Mouse (Mus musculus) liver, embryonic 12.5 days (tissue): ENCODE measurements around the gene Kpna1. TPM values are rescaled to one million over a fixed set of nuclear protein-coding genes. Genes with fewer than 3 reads are reported as not detected.
A peak's percentile ranks its signal among the peaks of the same experiment; 100 is the strongest.
"Not testable (repeated sequence)": the region's sequence is repeated elsewhere in the genome, so short reads cannot be mapped to it uniquely, and the experiment has no call there.

ENCODE experiments used
- ATAC-seq: fragments of 200-750 bp; cut with Nextera tagmentation; 2 replicates; pipeline ENCODE4 v1.8.0; 2017; ENCODE audit warnings: moderate number of reproducible peaks, mild to moderate bottlenecking, moderate library complexity
- H3K27ac ChIP-seq: fragments of 300-500 bp; sonication (generic); 2 replicates; pipeline ENCODE4 v1.5.1; 2016; ENCODE audit warnings: mild to moderate bottlenecking
- H3K27me3 ChIP-seq: fragments of 300-500 bp; sonication (generic); replicated peaks from 2 replicates; pipeline ENCODE4 v1.6.1; 2016; ENCODE audit warnings: mild to moderate bottlenecking, moderate library complexity
- H3K36me3 ChIP-seq: fragments of 300-500 bp; sonication (generic); 2 replicates; pipeline ENCODE4 v1.6.1; 2016; ENCODE audit warnings: mild to moderate bottlenecking, moderate library complexity
- H3K4me1 ChIP-seq: fragments of 300-500 bp; sonication (generic); 2 replicates; pipeline ENCODE4 v1.6.1; 2016
- H3K4me2 ChIP-seq: fragments of 300-500 bp; sonication (generic); 2 replicates; pipeline ENCODE4 v1.6.1; 2016; ENCODE audit warnings: mild to moderate bottlenecking, moderate library complexity
- H3K4me3 ChIP-seq: fragments of 300-500 bp; sonication (generic); 2 replicates; pipeline ENCODE4 v1.5.1; 2016; ENCODE audit warnings: mild to moderate bottlenecking, moderate library complexity
- H3K9ac ChIP-seq: fragments of 300-500 bp; sonication (generic); 2 replicates; pipeline ENCODE4 v1.6.1; 2016; ENCODE audit warnings: mild to moderate bottlenecking, moderate library complexity
- H3K9me3 ChIP-seq: fragments of 300-500 bp; sonication (generic); replicated peaks from 2 replicates; pipeline ENCODE4 v1.6.1; 2016; ENCODE audit warnings: mild to moderate bottlenecking, moderate library complexity
- WGBS: fragments of 180-500 bp; shearing (Covaris S2); methylation state at CpG from one replicate; pipeline ENCODE4 v1.1.7; 2016; ENCODE audit not compliant: insufficient replicate concordance; 5-methylcytosine and 5-hydroxymethylcytosine counted together
- polyA plus RNA-seq: library from polyadenylated mRNA; unstranded; fragments of >200 nt; fragmentation: Nextera tagmentation; extraction: Ambion mirVana; gene quantifications from 2 replicates; pipeline ENCODE4 v1.2.1, GENCODE M21; 2016

Gene Kpna1
- polyA plus RNA-seq, 1 experiment from 2014 or later = 52.6 TPM

DNA sequence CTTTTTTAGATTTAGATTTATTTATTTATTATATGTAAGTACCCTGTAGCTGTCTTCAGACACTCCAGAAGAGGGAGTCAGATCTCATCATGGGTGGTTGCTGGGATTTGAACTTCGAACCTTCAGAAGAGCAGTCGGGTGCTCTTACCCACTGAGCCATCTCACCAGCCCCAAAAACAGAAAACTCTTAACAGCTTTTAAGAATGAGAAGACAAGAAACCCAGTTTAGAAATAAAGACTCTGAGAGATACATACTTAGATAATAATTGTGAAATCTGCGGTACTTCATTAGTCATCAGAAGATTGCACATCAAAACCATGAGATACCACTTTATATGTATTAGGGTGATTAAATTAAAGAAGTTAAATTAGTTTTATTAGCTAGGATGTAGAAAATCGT, 20.3 kb downstream of the Kpna1 start:
- not testable (repeated sequence) for H3K4me1 ChIP-seq, H3K4me3 ChIP-seq
- 90% methylated on average over 4 of the region's 4 CpGs for WGBS

GRCm38 (mm10) chr16:36008396-36008795, 29.8 kb downstream of the Kpna1 start:
- Histone ChIP-seq H3K4me3 (no peak overlapping the region), H3K36me3 (peaks cover 53% of the 10 kb centered on the region), H3K4me2 (no peak overlapping the region), H3K27ac (no peak overlapping the region), H3K4me1 (no peaks in the 10 kb centered on the region), H3K9ac (no peak overlapping the region), H3K9me3 (no peaks in the 10 kb centered on the region), H3K27me3 (no peaks in the 10 kb centered on the region)
- no peak for ATAC-seq
- 93% methylated on average over 3 of the region's 3 CpGs for WGBS

More for the DNA sequence above, 20.3 kb downstream of the Kpna1 start:
- H3K4me2 ChIP-seq, H3K9ac ChIP-seq, H3K9me3 ChIP-seq, H3K27ac ChIP-seq, ATAC-seq, H3K27me3 ChIP-seq: not testable (repeated sequence)
- H3K36me3 ChIP-seq = peaks cover 30% of the 10 kb centered on the region

- Histone ChIP-seq H3K27me3 (no peaks in the 10 kb centered on the region), H3K4me2 (no peak overlapping the region), H3K4me3 (no peak overlapping the region), H3K36me3 (peaks cover 72% of the 10 kb centered on the region), H3K9ac (no peak overlapping the region), H3K9me3 (no peaks in the 10 kb centered on the region), H3K27ac (no peak overlapping the region), H3K4me1 (no peaks in the 10 kb centered on the region)
- ATAC-seq = no peak
- 84% methylated on average over 1 of the region's 1 CpGs for WGBS
Measured at GRCm38 (mm10) chr16:36016335-36016734, 37.8 kb downstream of the Kpna1 start.

GRCm38 (mm10) chr16:36028120-36028519, 49.6 kb downstream of the Kpna1 start:
- not testable (repeated sequence) for H3K9me3 ChIP-seq, H3K9ac ChIP-seq, H3K4me1 ChIP-seq, H3K4me3 ChIP-seq, ATAC-seq, H3K27me3 ChIP-seq, H3K4me2 ChIP-seq, H3K27ac ChIP-seq
- H3K36me3 ChIP-seq = peaks cover 76% of the 10 kb centered on the region
- 79% methylated on average over 1 of the region's 2 CpGs for WGBS

GRCm38 (mm10) chr16:36040640-36041624, 62.4 kb downstream of the Kpna1 start, which contains the start of gene Wdr5b:
TSS of gene Wdr5b (plus strand) at chr16:36041190.
- H3K36me3 ChIP-seq = peaks cover 53% of the 10 kb centered on the region
- peak within 1 kb of the TSS; percentile 85 for H3K4me2 ChIP-seq
- 1% methylated on average over 39 of the region's 39 CpGs for WGBS
- H3K4me3 ChIP-seq = peak within 1 kb of the TSS; percentile 75
- H3K9ac ChIP-seq = peak within 1 kb of the TSS; percentile 84
- peak; percentile 97 for ATAC-seq
- no peaks in the 10 kb centered on the region for H3K9me3 ChIP-seq
- peaks cover 25% of the 10 kb centered on the region for H3K4me1 ChIP-seq
- H3K27me3 ChIP-seq = no peaks in the 10 kb centered on the region
- peak within 1 kb of the TSS; percentile 86 for H3K27ac ChIP-seq

- Histone ChIP-seq H3K27ac (peak overlapping the region; percentile 86), H3K36me3 (peaks cover 58% of the 10 kb centered on the region), H3K4me2 (peak overlapping the region; percentile 85), H3K27me3 (no peaks in the 10 kb centered on the region), H3K9ac (peak overlapping the region; percentile 84), H3K4me1 (peaks cover 25% of the 10 kb centered on the region), H3K4me3 (peak overlapping the region; percentile 75), H3K9me3 (no peaks in the 10 kb centered on the region)
- ATAC-seq = no peak
- 15% methylated on average over 11 of the region's 11 CpGs for WGBS
Measured at GRCm38 (mm10) chr16:36041625-36042020, 63.1 kb downstream of the Kpna1 start.

DNA sequence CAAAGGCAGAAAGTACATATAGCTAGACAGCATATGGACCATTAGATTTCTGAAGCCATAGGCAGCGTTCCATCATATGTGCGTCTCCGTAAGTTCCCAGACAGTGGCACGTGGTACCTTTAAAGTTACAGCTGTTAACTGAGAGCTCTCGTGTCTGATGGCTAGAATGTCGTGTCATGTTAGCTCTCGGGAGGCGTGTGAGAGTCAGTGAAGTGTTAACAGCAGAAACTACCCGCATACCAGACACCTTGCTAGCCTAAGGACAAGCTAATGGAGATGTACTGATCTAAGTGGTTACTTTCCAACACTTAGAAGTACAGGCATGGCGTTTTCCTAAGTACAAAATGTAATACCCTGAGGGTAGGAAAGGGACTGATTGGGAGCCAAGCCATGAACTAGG, 64.5 kb downstream of the Kpna1 start:
- Histone ChIP-seq H3K36me3 (peaks cover 62% of the 10 kb centered on the region), H3K9me3 (no peaks in the 10 kb centered on the region), H3K4me1 (peaks cover 25% of the 10 kb centered on the region), H3K4me3 (no peak overlapping the region), H3K27me3 (no peaks in the 10 kb centered on the region), H3K27ac (no peak overlapping the region), H3K4me2 (no peak overlapping the region), H3K9ac (no peak overlapping the region)
- WGBS = 78% methylated on average over 10 of the region's 10 CpGs
- no peak for ATAC-seq

- Histone ChIP-seq H3K9ac (no peak overlapping the region), H3K9me3 (no peaks in the 10 kb centered on the region), H3K27me3 (no peaks in the 10 kb centered on the region), H3K4me3 (no peak overlapping the region), H3K4me1 (peaks cover 25% of the 10 kb centered on the region), H3K36me3 (peaks cover 67% of the 10 kb centered on the region), H3K4me2 (no peak overlapping the region), H3K27ac (no peak overlapping the region)
- no peak for ATAC-seq
- 79% methylated on average over 4 of the region's 4 CpGs for WGBS
Measured at GRCm38 (mm10) chr16:36043964-36044363, 65.4 kb downstream of the Kpna1 start.

DNA sequence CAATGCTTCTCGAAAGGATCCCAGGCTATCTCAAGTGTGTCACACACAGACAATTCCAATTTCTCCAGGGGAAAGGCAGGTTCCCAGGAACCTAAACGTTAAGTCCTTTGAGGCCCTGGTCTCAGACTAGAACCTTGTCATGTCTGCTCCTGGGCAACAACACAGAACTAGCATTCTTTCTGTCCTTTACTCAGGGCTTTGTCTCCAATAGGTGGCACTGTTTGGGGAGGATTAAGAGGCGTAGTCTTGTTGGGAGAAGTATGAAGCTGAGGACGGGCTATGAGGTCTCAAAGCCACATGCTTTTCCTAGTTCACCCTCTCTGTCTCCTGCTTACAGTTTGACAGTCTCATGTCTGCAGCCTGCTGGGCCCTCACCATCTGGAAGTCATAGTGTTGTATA, 69.0 kb downstream of the Kpna1 start:
- peaks cover 6% of the 10 kb centered on the region for H3K4me1 ChIP-seq

DNA sequence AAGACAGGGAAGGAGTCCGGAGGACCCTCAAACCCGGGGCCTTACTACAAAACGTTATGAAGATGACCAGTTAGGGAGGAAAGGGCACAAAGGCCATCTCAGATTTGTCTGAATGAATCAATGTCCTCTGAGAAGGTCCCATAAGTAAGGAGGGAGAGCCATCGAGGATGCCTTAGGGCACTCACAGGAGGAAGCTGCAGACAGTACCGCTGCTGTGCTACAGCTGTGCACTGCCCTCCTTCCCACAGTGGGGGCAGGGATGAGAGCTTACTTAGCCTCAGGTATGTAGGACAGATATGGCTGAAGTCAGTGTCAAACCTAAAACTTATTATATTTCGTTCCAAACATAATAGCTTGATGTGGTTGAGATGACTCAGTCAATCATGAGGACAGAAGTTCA, 72.9 kb downstream of the Kpna1 start:
- peaks cover 87% of the 10 kb centered on the region for H3K36me3 ChIP-seq
- H3K4me2 ChIP-seq = no peak overlapping the region
- H3K9ac ChIP-seq = no peak overlapping the region
- H3K27me3 ChIP-seq = no peaks in the 10 kb centered on the region
- no peaks in the 10 kb centered on the region for H3K9me3 ChIP-seq
- H3K4me1 ChIP-seq = no peaks in the 10 kb centered on the region
- no peak overlapping the region for H3K27ac ChIP-seq
- WGBS = 83% methylated on average over 6 of the region's 6 CpGs
- no peak for ATAC-seq
- no peak overlapping the region for H3K4me3 ChIP-seq

More for the DNA sequence above, 69.0 kb downstream of the Kpna1 start:
- Histone ChIP-seq H3K4me2 (no peak overlapping the region), H3K27me3 (no peaks in the 10 kb centered on the region), H3K9ac (no peak overlapping the region), H3K36me3 (peaks cover 98% of the 10 kb centered on the region), H3K9me3 (no peaks in the 10 kb centered on the region), H3K4me3 (no peak overlapping the region), H3K27ac (no peak overlapping the region)
- ATAC-seq = no peak
- WGBS = 83% methylated on average over 4 of the region's 4 CpGs

GRCm38 (mm10) chr16:36053524-36054275, 75.2 kb downstream of the Kpna1 start:
- Histone ChIP-seq H3K27me3 (no peaks in the 10 kb centered on the region), H3K27ac (no peak overlapping the region), H3K36me3 (peaks cover 71% of the 10 kb centered on the region), H3K4me1 (peaks cover 8% of the 10 kb centered on the region), H3K4me2 (no peak overlapping the region), H3K9ac (no peak overlapping the region), H3K4me3 (no peak overlapping the region), H3K9me3 (no peaks in the 10 kb centered on the region)
- ATAC-seq = no peak
- 68% methylated on average over 6 of the region's 6 CpGs for WGBS

DNA sequence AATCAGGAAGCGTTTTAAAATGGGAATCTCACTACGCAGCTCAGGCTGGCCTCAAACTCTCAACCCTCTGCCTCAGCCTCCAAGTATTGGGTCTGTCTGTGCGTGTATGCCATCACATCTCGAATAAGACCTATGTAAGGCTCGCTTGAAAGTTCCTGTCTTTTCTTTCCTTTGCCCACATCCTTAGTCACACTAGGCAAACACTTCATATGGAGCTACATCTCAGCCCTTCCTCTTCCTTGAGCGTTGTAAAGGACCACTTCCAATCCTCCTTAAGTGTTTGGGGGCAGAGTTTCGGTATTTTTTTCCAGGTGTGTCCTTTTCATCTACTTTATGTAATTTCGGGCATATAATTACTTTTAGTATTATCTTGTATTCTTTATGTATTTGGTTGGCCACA, 76.4 kb downstream of the Kpna1 start:
- Histone ChIP-seq H3K4me1 (peaks cover 17% of the 10 kb centered on the region), H3K4me3 (no peak overlapping the region), H3K9me3 (no peaks in the 10 kb centered on the region), H3K36me3 (peaks cover 59% of the 10 kb centered on the region), H3K4me2 (no peak overlapping the region), H3K27ac (no peak overlapping the region), H3K9ac (no peak overlapping the region), H3K27me3 (no peaks in the 10 kb centered on the region)
- no peak for ATAC-seq
- 82% methylated on average over 8 of the region's 8 CpGs for WGBS
